Mouse (Mus musculus): Measurements from ENCODE around the gene Runx2. TPM values are rescaled to one million over a fixed set of nuclear protein-coding genes. Genes with fewer than 3 reads are reported as not detected.

Runx2 gene
- polyA plus RNA-seq, 1 experiment from 2014 or later = 4.6 TPM

DNA sequence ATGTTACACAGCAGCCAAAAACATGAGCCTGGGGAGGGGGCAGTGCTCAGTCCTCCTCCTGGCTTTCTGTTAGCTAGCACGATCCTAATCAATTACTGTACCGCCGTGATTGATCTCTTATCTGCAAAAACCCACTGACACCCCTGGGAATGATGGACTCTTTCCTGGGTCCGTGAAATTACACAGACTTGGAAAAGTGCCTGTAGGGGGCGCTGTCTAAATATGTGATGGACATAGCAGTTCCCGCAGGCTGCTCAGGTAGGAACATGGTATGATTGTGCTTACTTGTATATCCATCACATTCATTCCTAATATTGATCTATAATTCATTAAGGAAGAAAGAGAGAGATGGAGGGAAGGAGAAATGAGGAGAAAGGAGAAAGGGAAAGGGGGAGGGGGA, 284.6 kb downstream of the Runx2 start:
- WGBS = 83% methylated on average over 6 of the region's 6 CpGs
- no peaks in the 10 kb centered on the region for H3K36me3 ChIP-seq
- H3K4me3 ChIP-seq = no peak overlapping the region
- 0 out of 2 replicates have a peak, but pooled peaks cover 4% of the 10 kb centered on the region for H3K9me3 ChIP-seq
- no peak overlapping the region for H3K4me2 ChIP-seq (replicated peaks)
- no peak overlapping the region for H3K9ac ChIP-seq (replicated peaks)
- no peaks in the 10 kb centered on the region for H3K4me1 ChIP-seq
- no peaks in the 10 kb centered on the region for H3K27me3 ChIP-seq
- ATAC-seq (ENCODE audit: low FRiP score, low read depth) = no peak
- no peak overlapping the region for H3K27ac ChIP-seq (replicated peaks)

DNA sequence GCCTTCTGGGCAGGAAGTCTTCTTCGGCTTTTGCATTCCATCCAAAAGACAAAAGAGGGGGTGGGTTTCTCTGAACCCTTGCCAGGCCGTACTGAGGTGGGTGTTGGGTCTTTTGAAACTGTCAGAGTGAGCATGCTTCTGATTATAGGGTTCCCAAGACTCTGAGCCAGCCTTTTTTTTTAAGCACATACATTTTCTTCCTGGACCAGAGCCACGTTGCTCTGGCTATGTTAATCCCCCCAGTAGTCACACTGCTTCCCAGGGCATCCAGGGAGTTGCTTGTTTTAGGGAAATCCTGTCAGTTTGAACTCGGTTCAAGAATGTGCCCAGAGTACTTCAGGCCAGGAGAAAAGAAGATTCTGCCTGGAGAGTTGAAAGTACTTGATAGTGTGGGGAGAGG, 286.0 kb downstream of the Runx2 start:
- Histone ChIP-seq H3K9ac (replicated peaks) (no peak overlapping the region), H3K27ac (replicated peaks) (no peak overlapping the region), H3K4me1 (no peaks in the 10 kb centered on the region), H3K27me3 (no peaks in the 10 kb centered on the region), H3K36me3 (no peaks in the 10 kb centered on the region), H3K9me3 (0 out of 2 replicates have a peak, but pooled peaks cover 4% of the 10 kb centered on the region), H3K4me2 (replicated peaks) (no peak overlapping the region), H3K4me3 (no peak overlapping the region)
- 50% methylated on average over 4 of the region's 4 CpGs for WGBS
- ATAC-seq (ENCODE audit: low FRiP score, low read depth) = no peak

DNA sequence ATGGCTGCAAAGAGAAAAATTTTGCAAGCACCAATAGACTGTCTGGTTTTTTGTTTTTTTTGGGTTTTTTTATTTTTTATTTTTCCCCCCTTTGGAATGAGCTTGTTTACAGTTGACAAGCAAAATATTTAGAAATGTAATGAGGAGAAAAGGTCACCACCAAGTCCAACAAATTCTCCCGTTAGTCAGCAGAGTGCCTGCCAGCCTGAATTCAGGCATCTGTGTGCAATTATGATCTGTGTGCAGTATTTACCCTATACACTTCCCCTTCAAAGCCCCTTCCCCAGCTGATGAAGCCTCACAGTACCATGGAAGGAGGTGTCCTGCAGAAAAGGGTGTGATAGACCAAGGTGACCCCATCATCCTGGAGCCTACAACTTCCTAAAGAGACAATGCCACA, 290.5 kb downstream of the Runx2 start:
- H3K36me3 ChIP-seq = no peaks in the 10 kb centered on the region
- H3K4me3 ChIP-seq = no peak overlapping the region
- H3K4me2 ChIP-seq (replicated peaks) = no peak overlapping the region
- 89% methylated on average over 1 of the region's 1 CpGs for WGBS
- H3K9me3 ChIP-seq = no peaks in the 10 kb centered on the region
- no peak overlapping the region for H3K9ac ChIP-seq (replicated peaks)
- H3K27ac ChIP-seq (replicated peaks) = no peak overlapping the region
- no peaks in the 10 kb centered on the region for H3K27me3 ChIP-seq
- no peak for ATAC-seq (ENCODE audit: low FRiP score, low read depth)
- H3K4me1 ChIP-seq = no peaks in the 10 kb centered on the region

GRCm38 (mm10) chr17:44522906-44523305, 291.7 kb downstream of the Runx2 start:
- Histone ChIP-seq H3K27ac (replicated peaks) (no peak overlapping the region), H3K36me3 (no peaks in the 10 kb centered on the region), H3K9ac (replicated peaks) (no peak overlapping the region), H3K4me2 (replicated peaks) (no peak overlapping the region), H3K27me3 (no peaks in the 10 kb centered on the region), H3K4me1 (no peaks in the 10 kb centered on the region), H3K4me3 (no peak overlapping the region), H3K9me3 (no peaks in the 10 kb centered on the region)
- no peak for ATAC-seq (ENCODE audit: low FRiP score, low read depth)
- WGBS = 87% methylated on average over 5 of the region's 5 CpGs

GRCm38 (mm10) chr17:44520122-44521075, 294.2 kb downstream of the Runx2 start:
- Histone ChIP-seq H3K9me3 (no peaks in the 10 kb centered on the region), H3K4me3 (no peak overlapping the region), H3K4me1 (no peaks in the 10 kb centered on the region), H3K9ac (replicated peaks) (no peak overlapping the region), H3K27ac (replicated peaks) (no peak overlapping the region), H3K36me3 (no peaks in the 10 kb centered on the region), H3K4me2 (replicated peaks) (no peak overlapping the region), H3K27me3 (no peaks in the 10 kb centered on the region)
- 81% methylated on average over 11 of the region's 11 CpGs for WGBS
- ATAC-seq (ENCODE audit: low FRiP score, low read depth) = no peak

DNA sequence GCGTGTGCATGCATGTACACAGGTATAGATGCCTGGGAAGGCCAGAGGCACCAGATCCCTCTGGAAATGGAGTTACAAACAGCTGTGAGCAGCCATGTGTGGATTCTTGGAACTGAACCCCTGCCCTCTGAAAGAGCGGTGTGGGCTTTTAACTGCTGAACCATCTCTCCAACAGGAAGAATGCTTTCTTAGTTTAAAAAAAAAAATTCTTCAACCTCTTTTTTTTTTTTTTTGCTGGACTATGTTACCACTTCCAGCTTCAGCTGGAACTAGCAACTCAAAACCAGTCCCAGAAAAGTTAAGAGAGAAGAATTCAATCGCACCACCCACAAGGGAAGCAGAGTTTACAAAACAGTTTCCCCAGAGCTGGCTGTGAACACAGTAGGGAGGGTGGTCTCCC, 295.2 kb downstream of the Runx2 start:
- Histone ChIP-seq H3K27me3 (no peaks in the 10 kb centered on the region), H3K9ac (replicated peaks) (no peak overlapping the region), H3K36me3 (no peaks in the 10 kb centered on the region), H3K4me3 (no peak overlapping the region), H3K27ac (replicated peaks) (no peak overlapping the region), H3K9me3 (no peaks in the 10 kb centered on the region), H3K4me2 (replicated peaks) (no peak overlapping the region), H3K4me1 (no peaks in the 10 kb centered on the region)
- no peak for ATAC-seq (ENCODE audit: low FRiP score, low read depth)
- 86% methylated on average over 3 of the region's 3 CpGs for WGBS

DNA sequence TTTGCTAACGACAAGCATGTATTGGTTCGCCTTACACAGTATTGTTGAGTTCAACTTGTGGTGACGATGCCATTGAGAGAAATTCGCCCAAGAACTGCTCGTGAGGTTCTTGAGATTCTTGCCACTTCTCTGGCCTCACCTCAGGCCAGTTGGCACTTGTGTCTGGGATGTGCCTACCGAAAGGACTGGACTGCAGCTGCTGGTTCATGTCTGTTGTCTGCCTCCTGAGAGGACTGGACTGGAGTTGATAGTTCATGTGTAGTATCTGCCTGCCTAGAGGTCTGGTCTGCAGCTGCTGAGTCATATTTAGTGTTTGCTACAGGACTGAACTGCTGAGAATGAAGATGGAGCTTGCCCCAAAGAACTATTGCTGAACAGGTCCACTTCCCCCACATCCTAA, 296.4 kb downstream of the Runx2 start:
- 96% methylated on average over 6 of the region's 6 CpGs for WGBS
- no peak for ATAC-seq (ENCODE audit: low FRiP score, low read depth)
- no peaks in the 10 kb centered on the region for H3K36me3 ChIP-seq

GRCm38 (mm10) chr17:44508198-44508715, 306.3 kb downstream of the Runx2 start:
- peaks cover 11% of the 10 kb centered on the region for H3K4me1 ChIP-seq
- H3K4me2 ChIP-seq (replicated peaks) = no peak overlapping the region
- H3K36me3 ChIP-seq = no peaks in the 10 kb centered on the region
- H3K27ac ChIP-seq (replicated peaks) = no peak overlapping the region
- 62% methylated on average over 7 of the region's 7 CpGs for WGBS
- H3K4me3 ChIP-seq = no peak overlapping the region
- no peak for ATAC-seq (ENCODE audit: low FRiP score, low read depth)
- no peaks in the 10 kb centered on the region for H3K9me3 ChIP-seq
- no peak overlapping the region for H3K9ac ChIP-seq (replicated peaks)
- no peaks in the 10 kb centered on the region; the same call in 1 of the 2 replicates for H3K27me3 ChIP-seq

More for the DNA sequence above, 296.4 kb downstream of the Runx2 start:
- Histone ChIP-seq H3K4me2 (replicated peaks) (no peak overlapping the region), H3K9ac (replicated peaks) (no peak overlapping the region), H3K4me1 (no peaks in the 10 kb centered on the region), H3K4me3 (no peak overlapping the region), H3K27me3 (no peaks in the 10 kb centered on the region), H3K9me3 (no peaks in the 10 kb centered on the region), H3K27ac (replicated peaks) (no peak overlapping the region)

DNA sequence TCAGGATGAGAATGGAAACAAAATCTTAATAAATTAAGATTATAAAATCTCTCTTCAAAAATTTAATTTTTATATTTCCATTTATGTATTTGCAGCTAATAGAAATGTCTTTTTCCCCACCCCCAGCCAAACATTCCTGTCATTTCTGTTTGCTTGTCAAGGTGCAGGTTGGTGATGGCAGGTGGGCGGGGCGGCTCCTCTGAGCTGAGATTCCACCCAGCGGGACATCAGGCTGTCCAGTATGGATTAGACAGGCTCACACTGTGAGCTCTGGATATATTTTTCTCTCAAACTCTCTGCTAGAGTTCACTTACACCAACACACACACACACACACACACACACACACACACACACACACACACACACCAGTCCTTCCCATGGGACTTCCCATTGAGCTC, 306.9 kb downstream of the Runx2 start:
- Histone ChIP-seq H3K4me3 (no peak overlapping the region), H3K4me1 (peaks cover 11% of the 10 kb centered on the region), H3K27ac (replicated peaks) (no peak overlapping the region), H3K9ac (replicated peaks) (no peak overlapping the region), H3K27me3 (no peaks in the 10 kb centered on the region; the same call in 1 of the 2 replicates), H3K9me3 (no peaks in the 10 kb centered on the region), H3K36me3 (no peaks in the 10 kb centered on the region), H3K4me2 (replicated peaks) (no peak overlapping the region)
- 70% methylated on average over 3 of the region's 3 CpGs for WGBS
- ATAC-seq (ENCODE audit: low FRiP score, low read depth) = no peak

- ATAC-seq (ENCODE audit: low FRiP score, low read depth) = no peak
- no peak overlapping the region for H3K4me2 ChIP-seq (replicated peaks)
- no peak overlapping the region for H3K27ac ChIP-seq (replicated peaks)
- no peak overlapping the region for H3K9ac ChIP-seq (replicated peaks)
- 62% methylated on average over 3 of the region's 3 CpGs for WGBS
- peaks cover 11% of the 10 kb centered on the region for H3K4me1 ChIP-seq
- no peak overlapping the region for H3K4me3 ChIP-seq
- no peaks in the 10 kb centered on the region for H3K36me3 ChIP-seq
- H3K9me3 ChIP-seq = no peaks in the 10 kb centered on the region
- no peaks in the 10 kb centered on the region; the same call in 1 of the 2 replicates for H3K27me3 ChIP-seq
These were observed 308.1 kb downstream of the Runx2 start for GRCm38 (mm10) chr17:44506524-44506923.

DNA sequence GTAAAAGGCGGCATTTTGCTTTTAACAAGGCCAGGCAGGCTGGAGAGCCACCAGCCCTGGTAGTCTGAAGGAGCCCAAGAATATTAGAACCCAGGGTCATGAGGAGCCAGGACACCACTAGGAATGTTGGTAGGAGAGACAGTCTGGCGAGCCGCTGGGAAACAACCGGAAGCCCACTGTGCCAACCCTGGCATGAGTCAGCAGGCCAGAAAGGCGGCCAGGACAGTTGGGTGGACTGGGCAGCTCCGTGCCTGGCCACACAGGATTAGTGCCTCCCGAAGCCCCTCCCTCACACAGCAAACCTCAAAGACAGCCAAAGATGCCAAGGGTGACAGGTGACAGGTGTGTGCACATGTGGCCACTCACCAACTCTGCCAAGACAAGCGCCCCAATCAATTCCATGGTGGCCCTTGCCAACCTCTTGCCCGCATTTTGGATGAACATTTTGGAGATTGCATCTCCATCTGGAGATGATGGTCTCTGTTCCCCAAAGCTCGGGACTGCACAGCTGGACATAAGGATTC, 309.7 kb downstream of the Runx2 start:
- no peak overlapping the region for H3K9ac ChIP-seq (replicated peaks)
- WGBS = 92% methylated on average over 10 of the region's 10 CpGs
- no peaks in the 10 kb centered on the region for H3K36me3 ChIP-seq
- no peak for ATAC-seq (ENCODE audit: low FRiP score, low read depth)
- H3K4me1 ChIP-seq = peaks cover 11% of the 10 kb centered on the region
- no peaks in the 10 kb centered on the region for H3K9me3 ChIP-seq
- H3K4me3 ChIP-seq = no peak overlapping the region
- H3K27ac ChIP-seq (replicated peaks) = no peak overlapping the region
- no peak overlapping the region for H3K4me2 ChIP-seq (replicated peaks)
- H3K27me3 ChIP-seq = no peaks in the 10 kb centered on the region; the same call in 1 of the 2 replicates

- no peaks in the 10 kb centered on the region for H3K36me3 ChIP-seq
- H3K9ac ChIP-seq (replicated peaks) = no peak overlapping the region
These were observed 312.4 kb downstream of the Runx2 start for GRCm38 (mm10) chr17:44502176-44502575.

More at GRCm38 (mm10) chr17:44502176-44502575, 312.4 kb downstream of the Runx2 start:
- no peak overlapping the region for H3K27ac ChIP-seq (replicated peaks)
- no peaks in the 10 kb centered on the region; the same call in 1 of the 2 replicates for H3K27me3 ChIP-seq
- no peaks in the 10 kb centered on the region for H3K9me3 ChIP-seq
- H3K4me1 ChIP-seq = no peaks in the 10 kb centered on the region
- no peak overlapping the region for H3K4me2 ChIP-seq (replicated peaks)
- WGBS = 92% methylated on average over 5 of the region's 5 CpGs
- no peak overlapping the region for H3K4me3 ChIP-seq
- no peak for ATAC-seq (ENCODE audit: low FRiP score, low read depth)

Data from midbrain, embryonic 12.5 days (tissue).